ENCODE assay signal across 13 mouse cellular contexts in genomic region chr11:84939508-84940053, GRCm38 (mm10). TPM values are rescaled to one million over a fixed set of nuclear protein-coding genes. Genes with fewer than 3 reads are reported as not detected.
DNase-seq lines count a peak whose midpoint lies in the region.
"Had no signal": no experiment of that assay in that cellular context is flagged by ENCODE, and none has a peak within 500 bp of the region (broad histone marks: within the 10 kb centered on the region; RNA-seq: fewer than 3 reads in every experiment).

No protein-coding gene starts in this region.

- 73% methylated on average over 8 of the region's 8 CpGs for WGBS in limb, embryonic 10.5 days

- no peak overlapping the region for H3K27ac ChIP-seq in limb, embryonic 10.5 days
- H3K27ac ChIP-seq: gastrocnemius, adult 2 months; intestine, embryonic 15.5 days; limb, embryonic 15.5 days; neural tube, embryonic 12.5 days had no signal

- peaks cover 19% of the 10 kb centered on the region for H3K27me3 ChIP-seq in limb, embryonic 10.5 days (ENCODE audit: low read depth, poor library complexity, severe bottlenecking)

- intact Hi-C loops in heart, postnatal 36 days (cut with DNase I), result no loop called here
- intact Hi-C loops in left cerebral cortex, postnatal 4 days (cut with DNase I), result no loop called here

- no peaks in the 10 kb centered on the region for H3K9me3 ChIP-seq in limb, embryonic 10.5 days (replicated peaks)
- H3K9me3 ChIP-seq: intestine, embryonic 15.5 days; limb, embryonic 15.5 days; neural tube, embryonic 12.5 days had no signal

- H3K4me1 ChIP-seq in limb, embryonic 10.5 days, result peaks cover 14% of the 10 kb centered on the region
- H3K4me1 ChIP-seq: intestine, embryonic 15.5 days had no signal

- no peak overlapping the region for H3K4me3 ChIP-seq in limb, embryonic 10.5 days
- H3K4me3 ChIP-seq: gastrocnemius, adult 2 months; intestine, embryonic 15.5 days; limb, embryonic 15.5 days; neural tube, embryonic 12.5 days had no signal

- peak; percentile 34 to 39 for DNase-seq in heart, adult 9 months (ENCODE audit: low spot score in 2 of 2)
- DNase-seq in heart, postnatal 36 days, result no peak
- DNase-seq in brain, adult 2 months (ENCODE audit: low read depth, low spot score), result peak; percentile 87
- DNase-seq in layer of hippocampus, adult 11-12 months (ENCODE audit: low spot score), result peak; percentile 77
- DNase-seq in left cerebral cortex, postnatal 4 days, result peak; percentile 67
- DNase-seq in adrenal gland, postnatal 10 days, result no peak
- DNase-seq in c-Kit-positive CD71-positive TER-119-positive erythroid progenitor cells, embryonic 14.5 days (ENCODE audit: low spot score), result no peak
- no peak for DNase-seq in limb, embryonic 10.5 days (ENCODE audit: low spot score)
- DNase-seq: gastrocnemius, adult 2 months; lung, postnatal 36 days had no signal

- H3K36me3 ChIP-seq in limb, embryonic 10.5 days, result no peaks in the 10 kb centered on the region
- H3K36me3 ChIP-seq: intestine, embryonic 15.5 days; limb, embryonic 15.5 days; neural tube, embryonic 12.5 days had no signal

RNA-seq across cellular contexts. Expression of gene Car4, which starts 18.0 kb away (rescaled TPM):
- 10 to 100 TPM; 36.6 to 67.0 TPM for total RNA-seq in heart, postnatal 36 days (2021)
- total RNA-seq in left cerebral cortex, postnatal 4 days (2021), result 10 to 100 TPM; 21.7 to 23.2 TPM
- total RNA-seq in adrenal gland, postnatal 10 days (2021), result 10 to 100 TPM; 41.2 to 53.6 TPM
- polyA plus RNA-seq in limb, embryonic 10.5 days (2016; fragmentation: Nextera tagmentation; extraction: Ambion mirVana), result 0.20 and 0.97 TPM in 2 replicates
- polyA plus RNA-seq: limb, embryonic 15.5 days had no signal

RNA-seq across cellular contexts. Expression of gene Znhit3, which starts 23.4 kb away (rescaled TPM):
- 10 to 100 TPM in 1 of 2 experiments, 1 to 10 TPM in 1; 8.8 to 10.5 TPM for total RNA-seq in heart, postnatal 36 days (2021)
- total RNA-seq in left cerebral cortex, postnatal 4 days (2021), result 10 to 100 TPM; 24.8 to 30.7 TPM
- total RNA-seq in adrenal gland, postnatal 10 days (2021), result 10 to 100 TPM; 10.8 TPM
- 91.5 and 103 TPM in 2 replicates for polyA plus RNA-seq in limb, embryonic 10.5 days (2016; fragmentation: Nextera tagmentation; extraction: Ambion mirVana)

RNA-seq across cellular contexts. Expression of gene Pigw, which starts 59.5 kb away (rescaled TPM):
- total RNA-seq in heart, postnatal 36 days (2021), result 1 to 10 TPM; 4.7 to 7.6 TPM
- total RNA-seq in left cerebral cortex, postnatal 4 days (2021), result 10 to 100 TPM; 11.2 to 12.0 TPM
- 1 to 10 TPM; 7.1 to 8.3 TPM for total RNA-seq in adrenal gland, postnatal 10 days (2021)
- 2.1 and 3.1 TPM in 2 replicates for polyA plus RNA-seq in limb, embryonic 10.5 days (2016; fragmentation: Nextera tagmentation; extraction: Ambion mirVana)

RNA-seq across cellular contexts. Expression of gene Myo19, which starts 59.6 kb away (rescaled TPM):
- total RNA-seq in heart, postnatal 36 days (2021), result 1 to 10 TPM; 5.5 to 5.8 TPM
- total RNA-seq in left cerebral cortex, postnatal 4 days (2021), result 10 to 100 TPM; 20.0 to 21.1 TPM
- 10 to 100 TPM; 16.6 to 20.0 TPM for total RNA-seq in adrenal gland, postnatal 10 days (2021)
- 16.4 and 16.9 TPM in 2 replicates for polyA plus RNA-seq in limb, embryonic 10.5 days (2016; fragmentation: Nextera tagmentation; extraction: Ambion mirVana)

Comparison
In these comparisons a context has a peak if more than half of its experiments do, and no peak if none do; other contexts are left out.
1. DNase-seq: peak in heart, adult 9 months (2 of 2), brain, adult 2 months (single experiment), layer of hippocampus, adult 11-12 months (single experiment) and left cerebral cortex, postnatal 4 days (single experiment); none in heart, postnatal 36 days (0 of 2), adrenal gland, postnatal 10 days (single experiment), c-Kit-positive CD71-positive TER-119-positive erythroid progenitor cells, embryonic 14.5 days (single experiment) and limb, embryonic 10.5 days (single experiment).